Mouse (Mus musculus) activated CD4-positive, CD25-positive, alpha-beta regulatory T cell, adult 4 months (primary cell): Measurements from ENCODE around the gene Lrrc7. TPM values are rescaled to one million over a fixed set of nuclear protein-coding genes. Genes with fewer than 3 reads are reported as not detected.

Experiments
- ATAC-seq: one replicate; pipeline ENCODE4 v1.8.0; 2017
- polyA plus RNA-seq, 2 experiments: library from polyadenylated mRNA; unstranded; fragments of 100-300 nt; shearing (Covaris generic); gene quantifications; one replicate each; pipeline ENCODE4 v1.2.1; 2017

The Lrrc7 gene
- polyA plus RNA-seq, 2 experiments from 2014 or later = 0.34 TPM; not detected in 1

- ATAC-seq = no peak
Measured at GRCm38 (mm10) chr3:158362091-158362490, 199.9 kb downstream of the Lrrc7 start.

GRCm38 (mm10) chr3:158356706-158357105 lies 205.3 kb downstream of the Lrrc7 start:
- no peak for ATAC-seq

- ATAC-seq = no peak
Measured at GRCm38 (mm10) chr3:158356194-158356593, 205.8 kb downstream of the Lrrc7 start.

- no peak for ATAC-seq
Measured at GRCm38 (mm10) chr3:158340808-158341207, 221.2 kb downstream of the Lrrc7 start.

GRCm38 (mm10) chr3:158330085-158330484 lies 231.9 kb downstream of the Lrrc7 start:
- ATAC-seq = no peak

GRCm38 (mm10) chr3:158310391-158310790 lies 251.6 kb downstream of the Lrrc7 start:
- ATAC-seq = no peak

- no peak for ATAC-seq
Measured at GRCm38 (mm10) chr3:158307415-158307814, 254.6 kb downstream of the Lrrc7 start.

GRCm38 (mm10) chr3:158298732-158299131 lies 263.3 kb downstream of the Lrrc7 start:
- ATAC-seq = no peak

GRCm38 (mm10) chr3:158295041-158295440 lies 267.0 kb downstream of the Lrrc7 start:
- no peak for ATAC-seq

- no peak for ATAC-seq
Measured at GRCm38 (mm10) chr3:158284431-158284830, 277.6 kb downstream of the Lrrc7 start.

- no peak for ATAC-seq
Measured at GRCm38 (mm10) chr3:158278631-158279030, 283.4 kb downstream of the Lrrc7 start.

GRCm38 (mm10) chr3:158272700-158273099 lies 289.3 kb downstream of the Lrrc7 start:
- no peak for ATAC-seq

GRCm38 (mm10) chr3:158270887-158271286 lies 291.1 kb downstream of the Lrrc7 start:
- ATAC-seq = no peak

GRCm38 (mm10) chr3:158252576-158252975 lies 309.4 kb downstream of the Lrrc7 start:
- no peak for ATAC-seq

GRCm38 (mm10) chr3:158247672-158248071 lies 314.3 kb downstream of the Lrrc7 start:
- ATAC-seq = no peak

GRCm38 (mm10) chr3:158210657-158211056 lies 351.4 kb downstream of the Lrrc7 start:
- no peak for ATAC-seq

GRCm38 (mm10) chr3:158210026-158210425 lies 352.0 kb downstream of the Lrrc7 start:
- no peak for ATAC-seq

- no peak for ATAC-seq
Measured at GRCm38 (mm10) chr3:158207840-158208239, 354.2 kb downstream of the Lrrc7 start.

- no peak for ATAC-seq
Measured at GRCm38 (mm10) chr3:158202776-158203175, 359.2 kb downstream of the Lrrc7 start.

GRCm38 (mm10) chr3:158195426-158195825 lies 366.6 kb downstream of the Lrrc7 start:
- no peak for ATAC-seq

- ATAC-seq = no peak
Measured at GRCm38 (mm10) chr3:158193229-158193628, 368.8 kb downstream of the Lrrc7 start.

GRCm38 (mm10) chr3:158174880-158175735 lies 386.9 kb downstream of the Lrrc7 start:
- no peak for ATAC-seq

GRCm38 (mm10) chr3:158169180-158169579 lies 392.8 kb downstream of the Lrrc7 start:
- no peak for ATAC-seq

- ATAC-seq = no peak
Measured at GRCm38 (mm10) chr3:158168454-158168853, 393.6 kb downstream of the Lrrc7 start.

GRCm38 (mm10) chr3:158165004-158165403 lies 397.0 kb downstream of the Lrrc7 start:
- no peak for ATAC-seq
